Mouse (Mus musculus): Measurements from ENCODE around the gene Tmem207.
"Not testable (repeated sequence)": the region's sequence is repeated elsewhere in the genome, so short reads cannot be mapped to it uniquely, and the experiment has no call there.

Gene Tmem207

GRCm38 (mm10) chr16:26526669-26527068 lies at the start of gene Tmem207:
TSS of gene Tmem207 (minus strand) at chr16:26526769.
- DNase-seq (ENCODE audit: low spot score) = no peak

GRCm38 (mm10) chr16:26574173-26574572 lies 47.6 kb upstream of the Tmem207 start:
- no peak for DNase-seq (ENCODE audit: low spot score)

GRCm38 (mm10) chr16:26571836-26572235 lies 45.3 kb upstream of the Tmem207 start:
- no peak for DNase-seq (ENCODE audit: low spot score)

- DNase-seq (ENCODE audit: low spot score) = no peak
Measured at GRCm38 (mm10) chr16:26569387-26569978, 42.9 kb upstream of the Tmem207 start.

GRCm38 (mm10) chr16:26562771-26563170 lies 36.2 kb upstream of the Tmem207 start:
- no peak for DNase-seq (ENCODE audit: low spot score)

- no peak for DNase-seq (ENCODE audit: low spot score)
Measured at GRCm38 (mm10) chr16:26561743-26562142, 35.2 kb upstream of the Tmem207 start.

GRCm38 (mm10) chr16:26558797-26559196 lies 32.2 kb upstream of the Tmem207 start:
- no peak for DNase-seq (ENCODE audit: low spot score)

- no peak for DNase-seq (ENCODE audit: low spot score)
Measured at GRCm38 (mm10) chr16:26552234-26552633, 25.7 kb upstream of the Tmem207 start.

GRCm38 (mm10) chr16:26549221-26549620 lies 22.7 kb upstream of the Tmem207 start:
- peak; percentile 34 for DNase-seq (ENCODE audit: low spot score)

GRCm38 (mm10) chr16:26546879-26547206 lies 20.3 kb upstream of the Tmem207 start:
- DNase-seq (ENCODE audit: low spot score) = no peak

GRCm38 (mm10) chr16:26546170-26546878 lies 19.8 kb upstream of the Tmem207 start:
- no peak for DNase-seq (ENCODE audit: low spot score)

GRCm38 (mm10) chr16:26532287-26532686 lies 5.7 kb upstream of the Tmem207 start:
- no peak for DNase-seq (ENCODE audit: low spot score)

- DNase-seq (ENCODE audit: low spot score) = no peak
Measured at GRCm38 (mm10) chr16:26530451-26530850, 3.9 kb upstream of the Tmem207 start.

GRCm38 (mm10) chr16:26527931-26528666 lies 1.5 kb upstream of the Tmem207 start:
- DNase-seq (ENCODE audit: low spot score) = no peak

- no peak for DNase-seq (ENCODE audit: low spot score)
Measured at GRCm38 (mm10) chr16:26525832-26526231, 737 bp downstream of the Tmem207 start.

- no peak for DNase-seq (ENCODE audit: low spot score)
Measured at GRCm38 (mm10) chr16:26519596-26519995, 7.0 kb downstream of the Tmem207 start.

- DNase-seq (ENCODE audit: low spot score) = no peak
Measured at GRCm38 (mm10) chr16:26504961-26505360, 21.6 kb downstream of the Tmem207 start.

- DNase-seq (ENCODE audit: low spot score) = no peak
Measured at GRCm38 (mm10) chr16:26500738-26501137, 25.8 kb downstream of the Tmem207 start.

GRCm38 (mm10) chr16:26499705-26500104 lies 26.9 kb downstream of the Tmem207 start:
- DNase-seq (ENCODE audit: low spot score) = not testable (repeated sequence)

- no peak for DNase-seq (ENCODE audit: low spot score)
Measured at GRCm38 (mm10) chr16:26495721-26496120, 30.8 kb downstream of the Tmem207 start.

- no peak for DNase-seq (ENCODE audit: low spot score)
Measured at GRCm38 (mm10) chr16:26471254-26471653, 55.3 kb downstream of the Tmem207 start.

- DNase-seq (ENCODE audit: low spot score) = no peak
Measured at GRCm38 (mm10) chr16:26466535-26466934, 60.0 kb downstream of the Tmem207 start.

GRCm38 (mm10) chr16:26462835-26463234 lies 63.7 kb downstream of the Tmem207 start, which contains the start of gene Cldn16:
TSS of gene Cldn16 (plus strand) at chr16:26463135.
- no peak for DNase-seq (ENCODE audit: low spot score)
